Mouse (Mus musculus): ENCODE measurements around the gene Hcn3.
"Not testable (repeated sequence)": the region's sequence is repeated elsewhere in the genome, so short reads cannot be mapped to it uniquely, and the experiment has no call there.

Hcn3 gene

GRCm38 (mm10) chr3:89181749-89182500 is 21.9 kb upstream of the Hcn3 start:
- no peak for DNase-seq (ENCODE audit: low spot score in 2 of 2)

GRCm38 (mm10) chr3:89179056-89179455 is 19.1 kb upstream of the Hcn3 start:
- no peak for DNase-seq (ENCODE audit: low spot score in 2 of 2)

- no peak for DNase-seq (ENCODE audit: low spot score in 2 of 2)
These were observed 18.1 kb upstream of the Hcn3 start for GRCm38 (mm10) chr3:89178107-89178385.

GRCm38 (mm10) chr3:89177242-89178106 is 17.5 kb upstream of the Hcn3 start, which contains the start of gene Scamp3:
Gene Scamp3, plus strand, starts transcription at chr3:89177473.
- DNase-seq (ENCODE audit: low spot score in 2 of 2): peak; percentile 82 to 94

GRCm38 (mm10) chr3:89176421-89176820 is 16.4 kb upstream of the Hcn3 start:
- no peak for DNase-seq (ENCODE audit: low spot score in 2 of 2)

GRCm38 (mm10) chr3:89175544-89175943 is 15.5 kb upstream of the Hcn3 start:
- DNase-seq (ENCODE audit: low spot score in 2 of 2): no peak

- DNase-seq (ENCODE audit: low spot score in 2 of 2): no peak
These were observed 14.8 kb upstream of the Hcn3 start for GRCm38 (mm10) chr3:89174844-89175243.

- no peak for DNase-seq (ENCODE audit: low spot score in 2 of 2)
These were observed 6.9 kb upstream of the Hcn3 start for GRCm38 (mm10) chr3:89166945-89167344.

GRCm38 (mm10) chr3:89165268-89165870 is 5.4 kb upstream of the Hcn3 start:
- DNase-seq (ENCODE audit: low spot score in 2 of 2): no peak

- peak; percentile 90 to 91 for DNase-seq (ENCODE audit: low spot score in 2 of 2)
These were observed 4.7 kb upstream of the Hcn3 start, which contains the start of gene Clk2 for GRCm38 (mm10) chr3:89164506-89165267. Gene Clk2, plus strand, starts transcription at chr3:89164795.

GRCm38 (mm10) chr3:89163643-89164245 is 3.7 kb upstream of the Hcn3 start:
- DNase-seq (ENCODE audit: low spot score in 2 of 2): no peak

GRCm38 (mm10) chr3:89163123-89163522 is 3.1 kb upstream of the Hcn3 start:
- DNase-seq (ENCODE audit: low spot score in 2 of 2): no peak

GRCm38 (mm10) chr3:89161786-89162185 is 1.8 kb upstream of the Hcn3 start:
- DNase-seq (ENCODE audit: low spot score in 2 of 2): no peak

GRCm38 (mm10) chr3:89161207-89161606 is 1.2 kb upstream of the Hcn3 start:
- DNase-seq (ENCODE audit: low spot score in 2 of 2): not testable (repeated sequence)

- DNase-seq (ENCODE audit: low spot score in 2 of 2): no peak
These were observed 785 bp downstream of the Hcn3 start for GRCm38 (mm10) chr3:89159211-89159610.

- DNase-seq (ENCODE audit: low spot score in 2 of 2): no peak
These were observed 1.3 kb downstream of the Hcn3 start for GRCm38 (mm10) chr3:89158651-89159050.

GRCm38 (mm10) chr3:89156951-89157350 is 3.0 kb downstream of the Hcn3 start:
- DNase-seq (ENCODE audit: low spot score in 2 of 2): no peak

GRCm38 (mm10) chr3:89152084-89152835 is 7.7 kb downstream of the Hcn3 start:
- no peak for DNase-seq (ENCODE audit: low spot score in 2 of 2)

GRCm38 (mm10) chr3:89148567-89148966 is 11.4 kb downstream of the Hcn3 start:
- no peak for DNase-seq (ENCODE audit: low spot score in 2 of 2)

GRCm38 (mm10) chr3:89147979-89148311 is 12.1 kb downstream of the Hcn3 start:
- no peak for DNase-seq (ENCODE audit: low spot score in 2 of 2)

Measured in right cerebral cortex, postnatal 36 days (tissue).